Mouse (Mus musculus): Measurements from ENCODE around the gene Krtap19-5.

DNA sequence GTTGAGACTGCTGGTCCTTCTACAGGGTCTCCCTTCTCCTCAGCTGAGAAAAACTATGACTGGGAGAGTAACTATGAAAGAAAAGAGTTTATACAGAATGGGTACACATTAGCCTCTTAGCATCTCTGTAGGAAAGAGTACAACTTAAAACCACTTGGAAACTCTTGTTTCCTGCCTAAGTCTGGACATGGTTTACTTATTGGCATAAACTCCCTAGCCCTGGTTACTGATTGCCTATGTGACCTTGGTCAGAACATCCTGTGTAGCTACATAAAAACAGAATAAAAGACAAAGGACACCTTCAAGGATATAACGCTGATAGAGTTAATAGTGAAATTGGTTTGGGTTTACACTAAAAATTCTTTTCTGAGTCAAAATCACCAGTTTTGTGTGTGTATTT, 48.9 kb downstream of the Krtap19-5 start:
- no peak for TF ChIP-seq CTCF (IDR thresholded peaks at IDR 0.05; ENCODE audit: low read depth, low read length)
- TF ChIP-seq EP300 (IDR thresholded peaks at IDR 0.05; ENCODE audit: insufficient read depth, low read depth, low read length) = no peak
- TF ChIP-seq POLR2A (IDR thresholded peaks at IDR 0.05; ENCODE audit: insufficient read depth, low read length) = no peak

Data from ES-Bruce4 (cell line).